Mouse (Mus musculus) gastrocnemius, postnatal 36 days (tissue): ENCODE results near the gene Tuba4a. TPM values are rescaled to one million over a fixed set of nuclear protein-coding genes. Genes with fewer than 3 reads are reported as not detected.
A peak's percentile ranks its signal among the peaks of the same experiment; 100 is the strongest.
"Not testable (repeated sequence)": the region's sequence is repeated elsewhere in the genome, so short reads cannot be mapped to it uniquely, and the experiment has no call there.

Experiments used
- DNase-seq, 2 experiments: peaks; one replicate each; pipeline ENCODE4 v3.0.0; 2022
- intact Hi-C: fragments of 180-260 bp; cut with DNase I; formaldehyde crosslinking; loops from one replicate; pipeline ENCODE4 v1.15.1; 2025
- total RNA-seq, 2 experiments: library from RNA; stranded (reverse); gene quantifications; 2 replicates each; pipeline ENCODE4 v1.2.3; 2021

Tuba4a gene
- total RNA-seq, 2 experiments from 2014 or later = 921 to 954 TPM

GRCm38 (mm10) chr1:75239591-75239990 is 19.9 kb upstream of the Tuba4a start:
- intact Hi-C loops = no loop called here
- no peak for DNase-seq

- intact Hi-C loops = no loop called here
- DNase-seq = peak; percentile 83 to 87
These were observed 16.7 kb upstream of the Tuba4a start, which contains the start of gene Dnajb2 for GRCm38 (mm10) chr1:75236117-75237050. TSS of gene Dnajb2 (plus strand) at chr1:75236406.

- DNase-seq = no peak
- intact Hi-C loops = no loop called here
These were observed 14.9 kb upstream of the Tuba4a start for GRCm38 (mm10) chr1:75234606-75235005.

GRCm38 (mm10) chr1:75232489-75232888 is 12.8 kb upstream of the Tuba4a start:
- DNase-seq, intact Hi-C loops: not testable (repeated sequence)

GRCm38 (mm10) chr1:75231664-75232152 is 12.0 kb upstream of the Tuba4a start, which contains the start of gene A630095N17Rik:
TSS of gene A630095N17Rik (minus strand) at chr1:75232102.
- intact Hi-C loops = no loop called here
- no peak for DNase-seq

DNA sequence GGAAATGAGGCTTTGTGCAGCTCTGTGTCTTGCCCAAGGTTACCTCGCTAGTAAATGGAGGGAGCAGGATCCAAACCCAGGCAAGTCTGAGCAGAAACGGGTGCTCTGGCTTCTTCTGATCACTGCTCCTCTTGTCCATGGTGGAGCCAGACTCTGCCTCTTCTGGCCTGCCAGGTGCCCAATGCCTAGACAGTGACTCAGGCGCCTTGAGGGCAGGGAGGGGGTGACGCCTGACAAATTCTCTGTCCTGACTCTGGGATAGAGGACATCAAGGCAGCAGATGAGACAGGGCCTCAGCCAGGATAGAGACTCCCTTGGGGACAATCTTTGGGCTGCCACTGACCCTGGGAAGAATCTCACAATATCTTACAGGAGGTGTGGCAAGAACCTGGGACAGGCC is 11.6 kb upstream of the Tuba4a start:
- intact Hi-C loops = no loop called here
- no peak for DNase-seq

DNA sequence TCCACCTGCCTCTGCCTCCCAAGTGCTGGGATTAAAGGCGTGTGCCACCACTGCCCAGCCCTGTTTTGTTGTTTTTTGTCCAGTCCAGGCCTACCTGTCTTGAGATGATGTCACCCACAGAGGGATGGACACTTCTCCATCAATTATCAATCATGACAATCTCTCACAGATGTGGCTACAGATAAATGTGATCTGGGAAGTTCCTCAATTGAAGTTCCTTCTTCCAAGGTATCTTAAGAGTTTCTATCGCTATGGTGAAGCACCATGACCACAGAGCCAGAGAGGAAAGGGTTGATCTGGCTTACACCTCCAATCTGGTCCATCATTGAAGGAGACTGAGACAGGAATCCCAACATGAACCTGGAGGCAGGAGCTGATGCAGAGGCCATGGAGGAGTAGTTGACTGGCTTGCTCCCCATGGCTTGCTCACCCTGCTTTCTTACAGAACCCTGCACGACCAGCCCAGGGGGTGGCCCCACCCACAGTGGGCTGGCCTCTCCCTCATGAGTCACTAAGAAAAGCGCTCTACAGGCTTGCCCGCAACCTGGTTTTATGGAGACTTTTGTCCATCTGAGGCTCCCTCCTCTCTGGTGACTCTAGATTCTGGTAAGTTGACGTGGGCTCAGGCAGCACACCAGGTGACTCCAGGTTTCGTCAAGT is 10.8 kb upstream of the Tuba4a start:
- intact Hi-C loops = no loop called here

DNA sequence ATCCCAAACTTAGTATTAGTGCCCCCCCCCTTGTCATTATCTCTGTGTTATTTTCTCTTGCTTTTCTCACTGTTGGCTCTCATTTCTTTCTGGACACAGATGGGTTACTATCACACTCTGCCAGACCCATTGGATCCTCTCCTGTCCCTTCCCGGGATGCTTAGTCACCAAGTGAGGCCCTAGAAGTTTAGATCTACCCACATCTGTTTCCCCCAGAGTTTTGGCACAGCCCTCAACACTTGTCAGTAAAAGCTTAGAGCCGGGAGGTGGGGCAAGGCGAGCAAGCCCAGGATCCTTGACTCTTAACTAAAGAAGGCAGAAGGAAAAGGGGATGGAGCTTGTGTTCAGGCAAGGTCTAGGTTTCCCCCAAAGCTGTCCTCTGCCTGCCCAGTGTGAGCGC is 9.5 kb upstream of the Tuba4a start:
- DNase-seq = no peak
- intact Hi-C loops = no loop called here

More for the DNA sequence above, 10.8 kb upstream of the Tuba4a start:
- DNase-seq = no peak

GRCm38 (mm10) chr1:75227653-75228052 is 8.0 kb upstream of the Tuba4a start:
- intact Hi-C loops = no loop called here
- DNase-seq = no peak

DNA sequence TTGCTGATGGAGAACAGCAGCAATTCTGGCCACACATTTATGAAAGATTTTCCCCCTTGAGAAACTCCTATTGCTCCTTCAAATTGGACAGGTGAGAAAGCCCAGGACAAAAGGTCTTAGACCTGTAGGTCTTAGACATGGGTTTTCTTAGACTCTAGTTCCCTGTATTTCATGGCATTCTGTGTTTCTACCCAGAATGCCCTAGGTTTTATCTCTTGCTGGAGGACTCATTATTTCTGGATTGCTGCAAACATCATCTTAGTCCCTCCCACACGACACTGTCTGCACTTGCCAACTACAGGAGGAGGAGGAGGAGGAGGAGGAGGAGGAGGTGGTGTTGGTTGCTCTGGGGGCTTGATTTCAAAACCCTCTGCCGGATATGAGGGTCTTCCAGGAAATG is 6.5 kb upstream of the Tuba4a start:
- intact Hi-C loops = no loop called here
- no peak for DNase-seq

- intact Hi-C loops = no loop called here
These were observed 5.8 kb upstream of the Tuba4a start for GRCm38 (mm10) chr1:75225473-75225872.

GRCm38 (mm10) chr1:75223532-75223931 is 3.9 kb upstream of the Tuba4a start:
- no peak for DNase-seq
- intact Hi-C loops = no loop called here

More at GRCm38 (mm10) chr1:75225473-75225872, 5.8 kb upstream of the Tuba4a start:
- no peak for DNase-seq

- no peak for DNase-seq
- intact Hi-C loops = no loop called here
These were observed 3.3 kb upstream of the Tuba4a start for GRCm38 (mm10) chr1:75222926-75223325.

DNA sequence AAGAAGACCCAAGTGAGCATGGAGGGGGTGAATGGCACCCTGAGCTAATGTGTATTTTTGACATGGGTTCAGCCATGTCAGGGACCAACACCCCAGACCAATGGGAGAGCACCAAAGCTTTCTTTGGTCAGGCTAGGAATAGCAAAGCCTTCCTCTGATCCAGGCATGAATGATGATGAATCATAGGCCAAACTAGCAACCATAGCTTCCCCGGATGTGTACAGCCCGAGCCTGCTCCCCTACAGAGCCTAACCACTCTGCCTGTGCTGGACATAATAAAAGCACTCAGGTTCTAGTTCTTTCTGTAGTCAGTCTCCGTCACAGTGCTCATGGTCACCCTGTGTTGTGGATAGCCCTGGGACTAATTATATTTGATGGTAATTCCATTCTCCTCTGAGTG is 1.9 kb upstream of the Tuba4a start:
- no peak for DNase-seq
- intact Hi-C loops = no loop called here

- peak; percentile 78 to 86 for DNase-seq
- intact Hi-C loops = no loop called here
These were observed 587 bp downstream of the Tuba4a start for GRCm38 (mm10) chr1:75219078-75219477.

- DNase-seq = peak; percentile 73 to 75
These were observed 1.3 kb downstream of the Tuba4a start for GRCm38 (mm10) chr1:75218227-75219001.

GRCm38 (mm10) chr1:75217893-75218226 is 1.8 kb downstream of the Tuba4a start:
- DNase-seq = no peak
- intact Hi-C loops = no loop called here

More at GRCm38 (mm10) chr1:75218227-75219001, 1.3 kb downstream of the Tuba4a start:
- intact Hi-C loops = no loop called here

DNA sequence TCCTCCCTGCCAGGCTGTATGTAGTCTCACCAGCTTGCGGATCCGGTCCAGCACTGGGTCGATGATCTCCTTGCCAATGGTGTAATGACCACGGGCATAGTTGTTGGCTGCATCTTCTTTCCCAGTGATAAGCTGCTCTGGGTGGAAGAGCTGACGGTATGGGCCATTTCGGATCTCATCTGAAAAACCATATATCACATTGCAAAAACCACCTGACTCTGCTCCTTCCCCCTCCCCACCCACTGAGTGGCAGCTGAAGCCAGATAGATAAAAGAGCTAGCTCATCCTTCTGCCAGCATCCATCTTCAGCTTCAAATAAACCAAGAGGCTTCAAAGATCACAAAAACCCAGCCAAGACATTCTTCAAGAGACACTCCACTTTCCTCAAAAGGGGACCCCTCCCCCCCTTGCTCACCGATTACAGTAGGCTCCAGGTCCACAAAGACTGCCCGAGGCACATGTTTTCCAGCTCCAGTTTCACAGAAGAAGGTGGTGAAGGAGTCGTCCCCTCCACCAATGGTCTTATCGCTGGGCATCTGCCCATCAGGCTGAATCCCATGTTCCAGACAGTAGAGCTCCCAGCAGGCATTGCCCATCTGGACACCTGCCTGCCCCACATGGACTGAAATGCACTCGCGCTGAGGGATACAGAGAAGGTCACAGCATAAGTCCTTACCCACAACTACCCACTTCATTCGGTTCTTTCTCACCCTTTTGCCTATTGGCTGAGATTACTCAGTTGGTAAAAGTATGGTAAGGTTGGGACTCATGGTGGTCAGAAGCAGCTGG is 2.7 kb downstream of the Tuba4a start:
- DNase-seq = peak in 1 of 2 experiments; percentile 50
- intact Hi-C loops = no loop called here

- DNase-seq = peak in 1 of 2 experiments; percentile 53
- intact Hi-C loops = no loop called here
These were observed 3.9 kb downstream of the Tuba4a start for GRCm38 (mm10) chr1:75215785-75216184.

GRCm38 (mm10) chr1:75214886-75215285 is 4.8 kb downstream of the Tuba4a start:
- intact Hi-C loops = no loop called here
- DNase-seq = no peak
